Mouse (Mus musculus): ENCODE results near the gene B830017H08Rik. TPM values are rescaled to one million over a fixed set of nuclear protein-coding genes. Genes with fewer than 3 reads are reported as not detected.

B830017H08Rik gene
- total RNA-seq, 1 experiment: not detected

- TF ChIP-seq ZNF384 (IDR thresholded peaks at IDR 0.05; ENCODE audit: low read depth, low read length) (no peak), ZC3H11A (IDR thresholded peaks at IDR 0.05; ENCODE audit: borderline replicate concordance, low read depth, low read length) (no peak), HCFC1 (IDR thresholded peaks at IDR 0.05; ENCODE audit: borderline replicate concordance, insufficient read depth, low read length) (no peak), CHD2 (IDR thresholded peaks at IDR 0.05; ENCODE audit: low read depth, low read length) (no peak), MAFK (IDR thresholded peaks at IDR 0.05; ENCODE audit: insufficient read depth, low read depth, low read length) (no peak)
- Histone ChIP-seq H3K4me1 (ENCODE audit: control insufficient read depth in 2 of 2, insufficient read depth in 2 of 2, low read length in 2 of 2, poor library complexity in 1 of 2) (peaks cover 0 to 11% of the 10 kb centered on the region in 2 experiments; a peak in 1 of 4 replicates), H3K36me3 (ENCODE audit: control insufficient read depth, insufficient read depth, low read length, poor library complexity, severe bottlenecking) (no peaks in the 10 kb centered on the region), H3K4me3 (ENCODE audit: insufficient read depth in 1 of 2, low read depth in 1 of 2, low read length in 2 of 2, poor library complexity in 1 of 2, severe bottlenecking in 1 of 2) (no peak overlapping the region), H3K9me3 (ENCODE audit: control insufficient read depth, insufficient read depth, low read depth, low read length) (no peaks in the 10 kb centered on the region), H3K9ac (ENCODE audit: insufficient read depth, low read depth, low read length, poor library complexity, severe bottlenecking) (no peak overlapping the region), H3K27ac (ENCODE audit: insufficient read depth, low read depth, low read length, poor library complexity, severe bottlenecking) (no peak overlapping the region)
- no peak for DNase-seq (ENCODE audit: low read depth, low spot score)
- in situ Hi-C loops (cut with MboI; ENCODE audit: low sequenced_read_pairs in 2 of 2, unreplicated experiment in 2 of 2): no loop called here
These were observed 33.3 kb upstream of the B830017H08Rik start for GRCm38 (mm10) chr16:17799584-17799983.

- in situ Hi-C loops (cut with MboI; ENCODE audit: low sequenced_read_pairs in 2 of 2, unreplicated experiment in 2 of 2): loop anchor here (10.0 to 25.0 kb wide), 2 partner anchors 783 to 810 kb away; partner anchors contain the start of gene Gp1bb (in 1 of the 2)
- H3K9ac ChIP-seq (ENCODE audit: insufficient read depth, low read depth, low read length, poor library complexity, severe bottlenecking): no peak overlapping the region
- no peak overlapping the region for H3K27ac ChIP-seq (ENCODE audit: insufficient read depth, low read depth, low read length, poor library complexity, severe bottlenecking)
- no peak for DNase-seq (ENCODE audit: low read depth, low spot score)
- no peaks in the 10 kb centered on the region for H3K36me3 ChIP-seq (ENCODE audit: control insufficient read depth, insufficient read depth, low read length, poor library complexity, severe bottlenecking)
- TF ChIP-seq ZNF384 (IDR thresholded peaks at IDR 0.05; ENCODE audit: low read depth, low read length) (no peak), HCFC1 (IDR thresholded peaks at IDR 0.05; ENCODE audit: borderline replicate concordance, insufficient read depth, low read length) (no peak), CHD2 (IDR thresholded peaks at IDR 0.05; ENCODE audit: low read depth, low read length) (no peak), MAFK (IDR thresholded peaks at IDR 0.05; ENCODE audit: insufficient read depth, low read depth, low read length) (no peak), ZC3H11A (IDR thresholded peaks at IDR 0.05; ENCODE audit: borderline replicate concordance, low read depth, low read length) (no peak)
- no peaks in the 10 kb centered on the region for H3K9me3 ChIP-seq (ENCODE audit: control insufficient read depth, insufficient read depth, low read depth, low read length)
- no peak overlapping the region for H3K4me3 ChIP-seq (ENCODE audit: insufficient read depth in 1 of 2, low read depth in 1 of 2, low read length in 2 of 2, poor library complexity in 1 of 2, severe bottlenecking in 1 of 2)
- peaks cover 0 to 11% of the 10 kb centered on the region in 2 experiments; a peak in 1 of 4 replicates for H3K4me1 ChIP-seq (ENCODE audit: control insufficient read depth in 2 of 2, insufficient read depth in 2 of 2, low read length in 2 of 2, poor library complexity in 1 of 2)
These were observed 31.0 kb upstream of the B830017H08Rik start for GRCm38 (mm10) chr16:17801777-17802455.

- H3K27ac ChIP-seq (ENCODE audit: insufficient read depth, low read depth, low read length, poor library complexity, severe bottlenecking): no peak overlapping the region
- no peaks in the 10 kb centered on the region for H3K36me3 ChIP-seq (ENCODE audit: control insufficient read depth, insufficient read depth, low read length, poor library complexity, severe bottlenecking)
- in situ Hi-C loops (cut with MboI; ENCODE audit: low sequenced_read_pairs in 2 of 2, unreplicated experiment in 2 of 2): loop anchor here (10.0 to 25.0 kb wide), 2 partner anchors 782 to 810 kb away; partner anchors contain the start of gene Gp1bb (in 1 of the 2)
- no peaks in the 10 kb centered on the region for H3K9me3 ChIP-seq (ENCODE audit: control insufficient read depth, insufficient read depth, low read depth, low read length)
- H3K9ac ChIP-seq (ENCODE audit: insufficient read depth, low read depth, low read length, poor library complexity, severe bottlenecking): no peak overlapping the region
- H3K4me1 ChIP-seq (ENCODE audit: control insufficient read depth in 2 of 2, insufficient read depth in 2 of 2, low read length in 2 of 2, poor library complexity in 1 of 2): peaks cover 0 to 9% of the 10 kb centered on the region in 2 experiments; a peak in 1 of 4 replicates
- TF ChIP-seq MAFK (IDR thresholded peaks at IDR 0.05; ENCODE audit: insufficient read depth, low read depth, low read length) (no peak), HCFC1 (IDR thresholded peaks at IDR 0.05; ENCODE audit: borderline replicate concordance, insufficient read depth, low read length) (no peak), ZNF384 (IDR thresholded peaks at IDR 0.05; ENCODE audit: low read depth, low read length) (no peak), ZC3H11A (IDR thresholded peaks at IDR 0.05; ENCODE audit: borderline replicate concordance, low read depth, low read length) (no peak)
- peak overlapping the region; percentile 22 to 28; a peak in 2 of 4 replicates for H3K4me3 ChIP-seq (ENCODE audit: insufficient read depth in 1 of 2, low read depth in 1 of 2, low read length in 2 of 2, poor library complexity in 1 of 2, severe bottlenecking in 1 of 2)
- DNase-seq (ENCODE audit: low read depth, low spot score): no peak
These were observed 30.5 kb upstream of the B830017H08Rik start for GRCm38 (mm10) chr16:17802456-17802838.

- TF ChIP-seq HCFC1 (IDR thresholded peaks at IDR 0.05; ENCODE audit: borderline replicate concordance, insufficient read depth, low read length) (no peak), MAFK (IDR thresholded peaks at IDR 0.05; ENCODE audit: insufficient read depth, low read depth, low read length) (no peak), CHD2 (IDR thresholded peaks at IDR 0.05; ENCODE audit: low read depth, low read length) (no peak), ZC3H11A (IDR thresholded peaks at IDR 0.05; ENCODE audit: borderline replicate concordance, low read depth, low read length) (no peak), ZNF384 (IDR thresholded peaks at IDR 0.05; ENCODE audit: low read depth, low read length) (no peak)
- Histone ChIP-seq H3K36me3 (ENCODE audit: control insufficient read depth, insufficient read depth, low read length, poor library complexity, severe bottlenecking) (no peaks in the 10 kb centered on the region), H3K4me1 (ENCODE audit: control insufficient read depth in 2 of 2, insufficient read depth in 2 of 2, low read length in 2 of 2, poor library complexity in 1 of 2) (peaks cover 0 to 9% of the 10 kb centered on the region in 2 experiments; a peak in 1 of 4 replicates), H3K9me3 (ENCODE audit: control insufficient read depth, insufficient read depth, low read depth, low read length) (no peaks in the 10 kb centered on the region), H3K9ac (ENCODE audit: insufficient read depth, low read depth, low read length, poor library complexity, severe bottlenecking) (no peak overlapping the region), H3K27ac (ENCODE audit: insufficient read depth, low read depth, low read length, poor library complexity, severe bottlenecking) (no peak overlapping the region), H3K4me3 (ENCODE audit: insufficient read depth in 1 of 2, low read depth in 1 of 2, low read length in 2 of 2, poor library complexity in 1 of 2, severe bottlenecking in 1 of 2) (peak overlapping the region; percentile 22 to 28; a peak in 3 of 4 replicates)
- in situ Hi-C loops (cut with MboI; ENCODE audit: low sequenced_read_pairs in 2 of 2, unreplicated experiment in 2 of 2): loop anchor here (10.0 to 25.0 kb wide), 2 partner anchors 782 to 809 kb away; partner anchors contain the start of gene Gp1bb (in 1 of the 2)
- no peak for DNase-seq (ENCODE audit: low read depth, low spot score)
These were observed 29.9 kb upstream of the B830017H08Rik start for GRCm38 (mm10) chr16:17802839-17803674.
